Mouse (Mus musculus) lung, adult 2 months (tissue): ENCODE measurements around the gene Hand1.

ENCODE experiments used
- CTCF ChIP-seq: fragments of 200-500 bp; IDR thresholded peaks from 2 replicates; pipeline ENCODE4 v1.5.1; 2011; ENCODE audit warnings: mild to moderate bottlenecking, low read length, control low read depth; ENCODE audit not compliant: insufficient read depth
- POLR2A ChIP-seq: fragments of 200-500 bp; IDR thresholded peaks from 2 replicates; pipeline ENCODE4 v1.6.1; 2011; ENCODE audit warnings: low read depth, mild to moderate bottlenecking, control low read depth, low read length, borderline replicate concordance; ENCODE audit errors: extremely low read depth

- TF ChIP-seq CTCF = no peak
- TF ChIP-seq POLR2A = no peak
Observed at GRCm38 (mm10) chr11:57866466-57866865, 33.8 kb upstream of the Hand1 start.
